Mouse (Mus musculus): ENCODE measurements around the gene Golga4.

The Golga4 gene

GRCm38 (mm10) chr9:118487636-118488035 is 18.4 kb upstream of the Golga4 start:
- in situ Hi-C loops (cut with MboI; ENCODE audit: low pct_unique_long_range_greater_than_20kb in 1 of 2, low sequenced_read_pairs in 2 of 2, unreplicated experiment in 1 of 2) = loop anchor here (25.0 kb wide), 2 partner anchors 300 to 425 kb away; no protein-coding TSS in a partner anchor

GRCm38 (mm10) chr9:118488138-118488895 is 17.8 kb upstream of the Golga4 start:
- in situ Hi-C loops (cut with MboI; ENCODE audit: low pct_unique_long_range_greater_than_20kb in 1 of 2, low sequenced_read_pairs in 2 of 2, unreplicated experiment in 1 of 2) = loop anchor here (25.0 kb wide), 2 partner anchors 301 to 426 kb away; no protein-coding TSS in a partner anchor

GRCm38 (mm10) chr9:118488896-118489578 is 17.0 kb upstream of the Golga4 start:
- in situ Hi-C loops (cut with MboI; ENCODE audit: low pct_unique_long_range_greater_than_20kb in 1 of 2, low sequenced_read_pairs in 2 of 2, unreplicated experiment in 1 of 2) = loop anchor here (25.0 kb wide), 2 partner anchors 302 to 427 kb away; no protein-coding TSS in a partner anchor

GRCm38 (mm10) chr9:118489579-118490019 is 16.5 kb upstream of the Golga4 start:
- in situ Hi-C loops (cut with MboI; ENCODE audit: low pct_unique_long_range_greater_than_20kb in 1 of 2, low sequenced_read_pairs in 2 of 2, unreplicated experiment in 1 of 2) = loop anchor here (5.0 to 25.0 kb wide), 4 partner anchors 132 to 427 kb away; no protein-coding TSS in a partner anchor

- in situ Hi-C loops (cut with MboI; ENCODE audit: low pct_unique_long_range_greater_than_20kb in 1 of 2, low sequenced_read_pairs in 2 of 2, unreplicated experiment in 1 of 2) = loop anchor here (5.0 to 25.0 kb wide), 4 partner anchors 134 to 429 kb away; no protein-coding TSS in a partner anchor
These were observed 14.9 kb upstream of the Golga4 start for GRCm38 (mm10) chr9:118491195-118491594.

- in situ Hi-C loops (cut with MboI; ENCODE audit: low pct_unique_long_range_greater_than_20kb in 1 of 2, low sequenced_read_pairs in 2 of 2, unreplicated experiment in 1 of 2) = loop anchor here (5.0 to 25.0 kb wide), 4 partner anchors 136 to 431 kb away; no protein-coding TSS in a partner anchor
These were observed 13.0 kb upstream of the Golga4 start for GRCm38 (mm10) chr9:118492932-118493698.

GRCm38 (mm10) chr9:118494106-118494505 is 12.0 kb upstream of the Golga4 start:
- in situ Hi-C loops (cut with MboI; ENCODE audit: low pct_unique_long_range_greater_than_20kb in 1 of 2, low sequenced_read_pairs in 2 of 2, unreplicated experiment in 1 of 2) = loop anchor here (5.0 to 25.0 kb wide), 4 partner anchors 137 to 432 kb away; no protein-coding TSS in a partner anchor

GRCm38 (mm10) chr9:118495933-118496332 is 10.1 kb upstream of the Golga4 start:
- in situ Hi-C loops (cut with MboI; ENCODE audit: low pct_unique_long_range_greater_than_20kb in 1 of 2, low sequenced_read_pairs in 2 of 2, unreplicated experiment in 1 of 2) = loop anchor here (10.0 to 25.0 kb wide), 3 partner anchors 309 to 434 kb away; no protein-coding TSS in a partner anchor

- in situ Hi-C loops (cut with MboI; ENCODE audit: low pct_unique_long_range_greater_than_20kb in 1 of 2, low sequenced_read_pairs in 2 of 2, unreplicated experiment in 1 of 2) = loop anchor here (10.0 to 25.0 kb wide), 3 partner anchors 310 to 435 kb away; no protein-coding TSS in a partner anchor
These were observed 9.1 kb upstream of the Golga4 start for GRCm38 (mm10) chr9:118496952-118497351.

- in situ Hi-C loops (cut with MboI; ENCODE audit: low pct_unique_long_range_greater_than_20kb in 1 of 2, low sequenced_read_pairs in 2 of 2, unreplicated experiment in 1 of 2) = loop anchor here (10.0 to 25.0 kb wide), 3 partner anchors 311 to 436 kb away; no protein-coding TSS in a partner anchor
These were observed 8.0 kb upstream of the Golga4 start for GRCm38 (mm10) chr9:118498061-118498460.

GRCm38 (mm10) chr9:118500963-118501362 is 5.1 kb upstream of the Golga4 start:
- in situ Hi-C loops (cut with MboI; ENCODE audit: low pct_unique_long_range_greater_than_20kb in 1 of 2, low sequenced_read_pairs in 2 of 2, unreplicated experiment in 1 of 2) = no loop called here

- in situ Hi-C loops (cut with MboI; ENCODE audit: low pct_unique_long_range_greater_than_20kb in 1 of 2, low sequenced_read_pairs in 2 of 2, unreplicated experiment in 1 of 2) = no loop called here
These were observed 1.4 kb upstream of the Golga4 start for GRCm38 (mm10) chr9:118504656-118505055.

GRCm38 (mm10) chr9:118506404-118507231 is 551 bp downstream of the Golga4 start:
- in situ Hi-C loops (cut with MboI; ENCODE audit: low pct_unique_long_range_greater_than_20kb in 1 of 2, low sequenced_read_pairs in 2 of 2, unreplicated experiment in 1 of 2) = no loop called here

- in situ Hi-C loops (cut with MboI; ENCODE audit: low pct_unique_long_range_greater_than_20kb in 1 of 2, low sequenced_read_pairs in 2 of 2, unreplicated experiment in 1 of 2) = no loop called here
These were observed 1.5 kb downstream of the Golga4 start for GRCm38 (mm10) chr9:118507552-118507951.

GRCm38 (mm10) chr9:118508601-118509000 is 2.5 kb downstream of the Golga4 start:
- in situ Hi-C loops (cut with MboI; ENCODE audit: low pct_unique_long_range_greater_than_20kb in 1 of 2, low sequenced_read_pairs in 2 of 2, unreplicated experiment in 1 of 2) = no loop called here

- in situ Hi-C loops (cut with MboI; ENCODE audit: low pct_unique_long_range_greater_than_20kb in 1 of 2, low sequenced_read_pairs in 2 of 2, unreplicated experiment in 1 of 2) = no loop called here
These were observed 5.0 kb downstream of the Golga4 start for GRCm38 (mm10) chr9:118510941-118511690.

GRCm38 (mm10) chr9:118512681-118513233 is 6.7 kb downstream of the Golga4 start:
- in situ Hi-C loops (cut with MboI; ENCODE audit: low pct_unique_long_range_greater_than_20kb in 1 of 2, low sequenced_read_pairs in 2 of 2, unreplicated experiment in 1 of 2) = no loop called here
